Mouse (Mus musculus): Measurements from ENCODE around the gene Gm21663.
"Not testable (repeated sequence)": the region's sequence is repeated elsewhere in the genome, so short reads cannot be mapped to it uniquely, and the experiment has no call there.

Gene Gm21663

GRCm38 (mm10) chr5:25942281-25942680 is at the start of gene Gm21663:
TSS of gene Gm21663 (minus strand) at chr5:25942381.
- DNase-seq (ENCODE audit: low spot score): not testable (repeated sequence)

DNA sequence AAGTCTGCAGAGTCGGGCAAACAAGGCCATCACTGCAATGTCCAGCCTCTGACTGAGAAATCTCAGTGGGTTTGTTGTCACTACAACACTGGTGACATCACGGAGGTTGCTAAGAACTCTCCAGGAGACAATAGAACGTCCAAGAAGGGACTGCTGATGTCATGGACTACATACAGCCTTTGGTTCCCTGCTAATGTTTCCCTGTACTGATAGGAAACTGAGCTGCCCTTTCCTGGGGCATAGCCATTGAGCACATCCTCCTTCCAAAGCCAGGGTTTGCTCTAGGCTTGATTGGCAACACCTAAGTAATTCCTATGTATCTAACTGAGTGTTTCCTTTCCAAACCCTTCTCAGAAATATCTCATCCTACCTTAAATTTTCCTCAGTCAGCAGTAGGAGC is 46.4 kb upstream of the Gm21663 start, which contains the start of gene Gm21698:
Gene Gm21698 (minus strand): TSS at position 101 of the 400 bp plus-strand sequence.
- not testable (repeated sequence) for DNase-seq (ENCODE audit: low spot score)

- DNase-seq (ENCODE audit: low spot score): not testable (repeated sequence)
These were observed 30.4 kb upstream of the Gm21663 start, which contains the start of gene Gm21680 for GRCm38 (mm10) chr5:25972563-25972962. TSS of gene Gm21680 (minus strand) at chr5:25972663.

DNA sequence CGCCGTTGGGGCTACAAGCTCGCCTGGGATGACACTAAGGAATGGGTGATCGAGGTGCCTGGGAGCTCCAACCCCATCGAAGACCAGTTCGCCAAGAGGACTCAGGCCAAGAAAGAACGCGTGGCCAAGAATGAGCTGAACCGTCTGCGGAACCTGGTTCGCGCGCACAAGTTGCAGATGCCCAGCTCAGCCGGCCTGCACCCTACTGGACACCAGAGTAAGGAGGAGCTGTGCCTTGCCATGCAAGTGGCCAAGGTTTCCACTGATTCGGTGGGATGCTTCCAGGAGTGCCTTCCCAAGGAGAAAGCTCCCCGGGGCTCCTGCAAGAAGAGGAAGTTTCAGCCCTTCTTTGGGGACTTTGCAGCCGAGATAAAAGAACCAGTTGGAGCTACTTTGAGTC is 14.9 kb upstream of the Gm21663 start:
- DNase-seq (ENCODE audit: low spot score): not testable (repeated sequence)

DNA sequence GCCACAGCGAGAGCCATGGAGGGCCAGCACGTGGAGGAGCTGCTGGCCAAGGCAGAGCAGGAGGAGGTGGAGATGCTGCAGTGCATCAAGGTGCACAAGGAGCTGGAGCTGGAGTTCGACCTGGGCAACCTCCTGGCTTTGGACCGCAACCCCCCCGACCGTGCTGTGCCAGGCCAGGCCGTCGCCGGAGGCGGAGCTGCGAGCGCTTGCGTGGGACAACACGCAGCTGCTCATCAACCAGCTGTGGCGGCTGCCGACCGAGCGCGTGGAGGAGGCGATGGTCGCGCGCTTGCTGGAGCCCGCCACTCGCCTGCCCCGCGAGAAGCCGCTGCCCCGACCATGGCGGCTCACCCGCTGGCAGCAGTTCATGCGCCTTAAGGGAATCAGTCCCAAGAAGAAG is 14.4 kb upstream of the Gm21663 start:
- DNase-seq (ENCODE audit: low spot score): not testable (repeated sequence)

- DNase-seq (ENCODE audit: low spot score): not testable (repeated sequence)
These were observed 12.1 kb upstream of the Gm21663 start, which contains the start of gene Gm21671 for GRCm38 (mm10) chr5:25954317-25954716. TSS of gene Gm21671 (minus strand) at chr5:25954417.

DNA sequence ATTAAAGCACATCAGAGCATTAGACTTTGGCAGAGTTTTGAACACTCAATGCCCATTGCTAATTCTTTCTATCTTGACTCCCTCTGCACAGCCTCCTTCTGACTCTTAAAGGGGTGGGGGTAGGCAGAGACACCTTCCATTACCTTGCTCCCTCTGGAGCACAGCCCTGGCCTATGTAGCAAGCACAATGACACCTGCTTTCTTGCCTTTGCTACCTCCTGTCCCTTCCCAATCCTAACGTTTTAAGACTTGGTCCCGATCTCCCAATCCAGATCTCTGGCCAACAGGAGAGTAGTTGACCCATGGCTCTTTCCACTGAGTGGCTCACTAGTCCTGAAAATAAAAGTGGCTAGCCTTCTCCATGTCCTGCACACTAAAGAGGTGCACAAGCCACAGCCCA is 3.2 kb upstream of the Gm21663 start:
- DNase-seq (ENCODE audit: low spot score): not testable (repeated sequence)

GRCm38 (mm10) chr5:25891321-25891720 is 50.9 kb downstream of the Gm21663 start:
- DNase-seq (ENCODE audit: low spot score): peak; percentile 18

- no peak for DNase-seq (ENCODE audit: low spot score)
These were observed 52.3 kb downstream of the Gm21663 start for GRCm38 (mm10) chr5:25889746-25890382.

DNA sequence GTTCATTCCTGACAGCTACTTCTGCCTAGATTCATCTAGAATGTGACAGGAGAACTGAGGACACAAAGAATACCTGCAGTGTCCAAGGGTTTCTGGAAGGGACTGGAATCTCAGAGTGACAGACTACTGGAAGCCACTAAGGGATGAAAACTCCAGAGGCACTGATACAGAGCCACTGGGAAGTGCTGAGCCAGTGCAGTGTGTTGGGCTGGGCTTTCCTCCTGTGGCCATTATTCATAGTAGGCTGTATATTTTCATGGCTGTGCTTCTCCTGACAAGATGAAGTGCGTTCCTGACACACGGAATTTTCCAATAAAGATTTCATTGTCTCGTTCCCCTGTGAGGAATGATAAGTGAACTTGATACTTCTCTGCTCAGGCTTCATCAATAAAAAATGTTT is 55.5 kb downstream of the Gm21663 start:
- no peak for DNase-seq (ENCODE audit: low spot score)

Data from adipocyte (in vitro differentiated cells).